Mouse (Mus musculus) bone marrow macrophage, adult 2 months (primary cell): ENCODE data around the gene Wbp4.

ENCODE experiments used
- CTCF ChIP-seq: IDR thresholded peaks from 2 replicates; pipeline ENCODE4 v1.5.1; 2012; ENCODE audit warnings: low read depth, mild to moderate bottlenecking, low read length, moderate library complexity
- POLR2A ChIP-seq: IDR thresholded peaks from 2 replicates; pipeline ENCODE4 v1.6.1; 2012; ENCODE audit warnings: mild to moderate bottlenecking, low read depth, low read length, borderline replicate concordance

DNA sequence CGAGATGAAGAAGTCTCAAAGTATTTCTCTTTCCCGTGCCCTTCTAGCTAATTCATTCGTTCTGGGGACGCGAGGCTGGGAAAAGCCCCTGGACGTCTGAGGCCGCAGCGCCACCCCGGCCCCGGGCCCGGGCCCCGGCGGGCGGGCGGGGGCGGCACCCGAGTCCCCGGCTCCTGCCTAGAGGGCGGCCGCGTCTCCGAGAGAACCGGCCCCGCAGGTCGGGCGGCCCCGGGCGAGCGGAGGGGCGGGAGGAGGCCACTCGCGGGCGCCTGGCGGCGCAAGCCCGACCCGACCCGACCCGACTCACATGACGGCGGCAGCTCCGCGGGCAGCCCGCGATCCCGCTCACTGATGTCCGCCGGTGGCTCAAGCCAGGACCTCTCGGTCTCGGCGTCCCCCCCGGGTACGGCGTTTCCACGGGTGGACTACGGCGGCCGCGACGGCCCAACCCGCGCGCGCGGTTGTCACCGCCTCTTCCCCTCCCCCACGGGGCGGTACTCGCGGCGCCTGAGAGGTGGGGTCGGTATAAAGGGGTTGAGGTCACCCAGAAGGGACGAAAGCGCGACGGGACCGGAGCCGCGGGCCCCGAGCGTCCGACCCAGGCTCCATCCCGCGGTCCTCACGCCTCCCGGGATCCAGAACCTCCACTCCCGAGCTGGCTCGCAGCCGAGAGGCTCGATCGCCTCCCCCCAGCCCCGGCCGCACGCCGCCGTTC is 539 bp downstream of the Wbp4 start, which contains the start of gene Elf1:
- TF ChIP-seq CTCF (no peak), POLR2A (0 out of 2 replicates have a peak, but pooled peaks have one; percentile 12)
